Mouse (Mus musculus): ENCODE data around the gene Gm49321. TPM values are rescaled to one million over a fixed set of nuclear protein-coding genes. Genes with fewer than 3 reads are reported as not detected.

Gene Gm49321
- polyA plus RNA-seq, 1 experiment from 2014 or later, result 24.9 TPM

- H3K4me3 ChIP-seq (replicated peaks; ENCODE audit: low read length), result no peak overlapping the region
- no peak overlapping the region for H3K27ac ChIP-seq (ENCODE audit: low read length)
- peaks cover 4% of the 10 kb centered on the region for H3K4me1 ChIP-seq (replicated peaks; ENCODE audit: control insufficient read depth, insufficient read depth, low read length)
- no peak for ATAC-seq
- no peaks in the 10 kb centered on the region for H3K27me3 ChIP-seq (replicated peaks; ENCODE audit: control insufficient read depth, insufficient read depth, low read length)
- WGBS, result 78% methylated on average over 5 of the region's 5 CpGs
- H3K36me3 ChIP-seq (ENCODE audit: control insufficient read depth, insufficient read depth), result no peaks in the 10 kb centered on the region
- no peak overlapping the region for H3K4me2 ChIP-seq (ENCODE audit: low read length)
- no peak overlapping the region for H3K9ac ChIP-seq (replicated peaks; ENCODE audit: low read depth, low read length)
- H3K9me3 ChIP-seq (ENCODE audit: control insufficient read depth, low read length), result no peaks in the 10 kb centered on the region
Measured at GRCm38 (mm10) chr12:73904133-73904934, 33.1 kb upstream of the Gm49321 start.

- no peak overlapping the region for H3K4me2 ChIP-seq (ENCODE audit: low read length)
- H3K9me3 ChIP-seq (ENCODE audit: control insufficient read depth, low read length), result no peaks in the 10 kb centered on the region
- H3K4me3 ChIP-seq (replicated peaks; ENCODE audit: low read length), result no peak overlapping the region
- no peak overlapping the region for H3K27ac ChIP-seq (ENCODE audit: low read length)
- WGBS, result 68% methylated on average over 2 of the region's 2 CpGs
- no peak overlapping the region for H3K9ac ChIP-seq (replicated peaks; ENCODE audit: low read depth, low read length)
- no peak for ATAC-seq
- H3K4me1 ChIP-seq (replicated peaks; ENCODE audit: control insufficient read depth, insufficient read depth, low read length), result peaks cover 5% of the 10 kb centered on the region
- no peaks in the 10 kb centered on the region for H3K27me3 ChIP-seq (replicated peaks; ENCODE audit: control insufficient read depth, insufficient read depth, low read length)
- H3K36me3 ChIP-seq (ENCODE audit: control insufficient read depth, insufficient read depth), result no peaks in the 10 kb centered on the region
Measured at GRCm38 (mm10) chr12:73905041-73905440, 32.4 kb upstream of the Gm49321 start.

GRCm38 (mm10) chr12:73905555-73905954, 31.9 kb upstream of the Gm49321 start:
- no peaks in the 10 kb centered on the region for H3K9me3 ChIP-seq (ENCODE audit: control insufficient read depth, low read length)
- no peak overlapping the region for H3K27ac ChIP-seq (ENCODE audit: low read length)
- 82% methylated on average over 4 of the region's 4 CpGs for WGBS
- no peak overlapping the region for H3K4me2 ChIP-seq (ENCODE audit: low read length)
- no peaks in the 10 kb centered on the region for H3K36me3 ChIP-seq (ENCODE audit: control insufficient read depth, insufficient read depth)
- peaks cover 11% of the 10 kb centered on the region for H3K4me1 ChIP-seq (replicated peaks; ENCODE audit: control insufficient read depth, insufficient read depth, low read length)
- H3K4me3 ChIP-seq (replicated peaks; ENCODE audit: low read length), result no peak overlapping the region
- H3K27me3 ChIP-seq (replicated peaks; ENCODE audit: control insufficient read depth, insufficient read depth, low read length), result no peaks in the 10 kb centered on the region
- no peak for ATAC-seq
- no peak overlapping the region for H3K9ac ChIP-seq (replicated peaks; ENCODE audit: low read depth, low read length)

- Histone ChIP-seq H3K9ac (replicated peaks; ENCODE audit: low read depth, low read length) (peak overlapping the region; percentile 52), H3K27ac (ENCODE audit: low read length) (peak overlapping the region; percentile 60), H3K4me1 (replicated peaks; ENCODE audit: control insufficient read depth, insufficient read depth, low read length) (peaks cover 14% of the 10 kb centered on the region), H3K4me2 (ENCODE audit: low read length) (peak overlapping the region; percentile 63), H3K36me3 (ENCODE audit: control insufficient read depth, insufficient read depth) (no peaks in the 10 kb centered on the region), H3K4me3 (replicated peaks; ENCODE audit: low read length) (peak overlapping the region; percentile 99), H3K27me3 (replicated peaks; ENCODE audit: control insufficient read depth, insufficient read depth, low read length) (no peaks in the 10 kb centered on the region), H3K9me3 (ENCODE audit: control insufficient read depth, low read length) (no peaks in the 10 kb centered on the region)
- WGBS, result 2% methylated on average over 18 of the region's 18 CpGs
- peak; percentile 80; the same call in 1 of the 2 replicates for ATAC-seq
Measured at GRCm38 (mm10) chr12:73907079-73907672, 30.3 kb upstream of the Gm49321 start.

GRCm38 (mm10) chr12:73907673-73908150, 29.7 kb upstream of the Gm49321 start:
- H3K27me3 ChIP-seq (replicated peaks; ENCODE audit: control insufficient read depth, insufficient read depth, low read length), result no peaks in the 10 kb centered on the region
- ATAC-seq, result peak; percentile 100
- peak overlapping the region; percentile 99 for H3K9ac ChIP-seq (replicated peaks; ENCODE audit: low read depth, low read length)
- peak overlapping the region; percentile 99 for H3K4me3 ChIP-seq (replicated peaks; ENCODE audit: low read length)
- no peaks in the 10 kb centered on the region for H3K9me3 ChIP-seq (ENCODE audit: control insufficient read depth, low read length)
- H3K4me1 ChIP-seq (replicated peaks; ENCODE audit: control insufficient read depth, insufficient read depth, low read length), result peaks cover 14% of the 10 kb centered on the region
- peak overlapping the region; percentile 98 for H3K27ac ChIP-seq (ENCODE audit: low read length)
- no peaks in the 10 kb centered on the region for H3K36me3 ChIP-seq (ENCODE audit: control insufficient read depth, insufficient read depth)
- WGBS, result 0% methylated on average over 44 of the region's 51 CpGs
- H3K4me2 ChIP-seq (ENCODE audit: low read length), result peak overlapping the region; percentile 82

- no peaks in the 10 kb centered on the region for H3K36me3 ChIP-seq (ENCODE audit: control insufficient read depth, insufficient read depth)
- peak overlapping the region; percentile 99 for H3K4me3 ChIP-seq (replicated peaks; ENCODE audit: low read length)
- under 1% methylated on average over 56 of the region's 76 CpGs for WGBS
- H3K27ac ChIP-seq (ENCODE audit: low read length), result peak overlapping the region; percentile 98
- no peaks in the 10 kb centered on the region for H3K27me3 ChIP-seq (replicated peaks; ENCODE audit: control insufficient read depth, insufficient read depth, low read length)
- peak; percentile 56 for ATAC-seq
- peak overlapping the region; percentile 99 for H3K9ac ChIP-seq (replicated peaks; ENCODE audit: low read depth, low read length)
- H3K9me3 ChIP-seq (ENCODE audit: control insufficient read depth, low read length), result no peaks in the 10 kb centered on the region
- H3K4me2 ChIP-seq (ENCODE audit: low read length), result peak overlapping the region; percentile 82
- peaks cover 14% of the 10 kb centered on the region for H3K4me1 ChIP-seq (replicated peaks; ENCODE audit: control insufficient read depth, insufficient read depth, low read length)
Measured at GRCm38 (mm10) chr12:73908274-73909012, 29.0 kb upstream of the Gm49321 start.

- H3K9ac ChIP-seq (replicated peaks; ENCODE audit: low read depth, low read length), result peak overlapping the region; percentile 99
- H3K27ac ChIP-seq (ENCODE audit: low read length), result no peak overlapping the region
- H3K4me1 ChIP-seq (replicated peaks; ENCODE audit: control insufficient read depth, insufficient read depth, low read length), result peaks cover 14% of the 10 kb centered on the region
- no peaks in the 10 kb centered on the region for H3K36me3 ChIP-seq (ENCODE audit: control insufficient read depth, insufficient read depth)
- H3K27me3 ChIP-seq (replicated peaks; ENCODE audit: control insufficient read depth, insufficient read depth, low read length), result no peaks in the 10 kb centered on the region
- no peaks in the 10 kb centered on the region for H3K9me3 ChIP-seq (ENCODE audit: control insufficient read depth, low read length)
- H3K4me3 ChIP-seq (replicated peaks; ENCODE audit: low read length), result peak overlapping the region; percentile 99
- ATAC-seq, result no peak
- H3K4me2 ChIP-seq (ENCODE audit: low read length), result peak overlapping the region; percentile 82
- 2% methylated on average over 6 of the region's 6 CpGs for WGBS
Measured at GRCm38 (mm10) chr12:73909013-73909575, 28.4 kb upstream of the Gm49321 start.

GRCm38 (mm10) chr12:73918479-73918878, 19.0 kb upstream of the Gm49321 start:
- Histone ChIP-seq H3K36me3 (ENCODE audit: control insufficient read depth, insufficient read depth) (no peaks in the 10 kb centered on the region), H3K4me1 (replicated peaks; ENCODE audit: control insufficient read depth, insufficient read depth, low read length) (no peaks in the 10 kb centered on the region), H3K4me3 (replicated peaks; ENCODE audit: low read length) (no peak overlapping the region), H3K9me3 (ENCODE audit: control insufficient read depth, low read length) (no peaks in the 10 kb centered on the region), H3K27me3 (replicated peaks; ENCODE audit: control insufficient read depth, insufficient read depth, low read length) (no peaks in the 10 kb centered on the region), H3K4me2 (ENCODE audit: low read length) (no peak overlapping the region), H3K27ac (ENCODE audit: low read length) (no peak overlapping the region), H3K9ac (replicated peaks; ENCODE audit: low read depth, low read length) (no peak overlapping the region)
- ATAC-seq, result no peak
- WGBS, result 93% methylated on average over 5 of the region's 5 CpGs

- Histone ChIP-seq H3K36me3 (ENCODE audit: control insufficient read depth, insufficient read depth) (peaks cover 26% of the 10 kb centered on the region), H3K4me1 (replicated peaks; ENCODE audit: control insufficient read depth, insufficient read depth, low read length) (no peaks in the 10 kb centered on the region), H3K27ac (ENCODE audit: low read length) (no peak overlapping the region), H3K9ac (replicated peaks; ENCODE audit: low read depth, low read length) (no peak overlapping the region), H3K4me2 (ENCODE audit: low read length) (no peak overlapping the region), H3K9me3 (ENCODE audit: control insufficient read depth, low read length) (no peaks in the 10 kb centered on the region), H3K27me3 (replicated peaks; ENCODE audit: control insufficient read depth, insufficient read depth, low read length) (no peaks in the 10 kb centered on the region), H3K4me3 (replicated peaks; ENCODE audit: low read length) (no peak overlapping the region)
- 86% methylated on average over 3 of the region's 3 CpGs for WGBS
- no peak for ATAC-seq
Measured at GRCm38 (mm10) chr12:73930266-73930665, 7.2 kb upstream of the Gm49321 start.

Measured in forebrain, embryonic 16.5 days (tissue).